Mouse (Mus musculus): ENCODE results near the gene Ptpro. TPM values are rescaled to one million over a fixed set of nuclear protein-coding genes. Genes with fewer than 3 reads are reported as not detected.

Gene Ptpro
- polyA plus RNA-seq, 1 experiment: 5.5 TPM

GRCm38 (mm10) chr6:137286376-137286775, 34.3 kb downstream of the Ptpro start:
- WGBS: 80% methylated on average over 6 of the region's 6 CpGs

DNA sequence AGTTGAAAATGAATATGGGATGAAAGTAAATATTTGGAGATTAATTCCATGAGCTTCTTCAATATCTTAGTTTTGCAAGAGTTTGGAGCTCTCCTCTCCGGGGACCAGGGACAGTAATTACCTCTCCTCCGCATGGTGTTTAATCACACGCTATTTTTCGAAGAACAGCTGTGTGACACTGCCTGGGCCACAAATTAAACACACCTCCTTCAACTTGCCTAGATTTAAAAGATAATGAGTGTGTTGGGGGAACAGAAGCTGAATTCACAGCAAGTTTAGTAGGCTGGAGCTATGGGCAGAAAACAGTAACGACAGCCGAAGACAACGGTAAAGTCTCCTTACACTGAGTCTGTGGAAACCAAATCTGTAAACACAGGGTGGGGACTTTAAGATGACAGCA, 35.7 kb downstream of the Ptpro start:
- DNase-seq: no peak
- WGBS: 77% methylated on average over 7 of the region's 7 CpGs
- no peaks in the 10 kb centered on the region for H3K4me1 ChIP-seq (ENCODE audit: control insufficient read depth, insufficient read depth, low read length)
- TF ChIP-seq POLR2A (IDR thresholded peaks at IDR 0.05; ENCODE audit: borderline replicate concordance, extremely low read depth, low read depth, low read length) (no peak), CTCF (IDR thresholded peaks at IDR 0.05; ENCODE audit: insufficient read depth, low read length) (no peak)
- no peak overlapping the region for H3K4me3 ChIP-seq (replicated peaks; ENCODE audit: extremely low read depth, low read depth, low read length)

More at GRCm38 (mm10) chr6:137286376-137286775, 34.3 kb downstream of the Ptpro start:
- Histone ChIP-seq H3K4me1 (ENCODE audit: control insufficient read depth, insufficient read depth, low read length) (no peaks in the 10 kb centered on the region), H3K4me3 (replicated peaks; ENCODE audit: extremely low read depth, low read depth, low read length) (no peak overlapping the region)
- TF ChIP-seq POLR2A (IDR thresholded peaks at IDR 0.05; ENCODE audit: borderline replicate concordance, extremely low read depth, low read depth, low read length): no peak
- TF ChIP-seq CTCF (IDR thresholded peaks at IDR 0.05; ENCODE audit: insufficient read depth, low read length): no peak
- DNase-seq: no peak

DNA sequence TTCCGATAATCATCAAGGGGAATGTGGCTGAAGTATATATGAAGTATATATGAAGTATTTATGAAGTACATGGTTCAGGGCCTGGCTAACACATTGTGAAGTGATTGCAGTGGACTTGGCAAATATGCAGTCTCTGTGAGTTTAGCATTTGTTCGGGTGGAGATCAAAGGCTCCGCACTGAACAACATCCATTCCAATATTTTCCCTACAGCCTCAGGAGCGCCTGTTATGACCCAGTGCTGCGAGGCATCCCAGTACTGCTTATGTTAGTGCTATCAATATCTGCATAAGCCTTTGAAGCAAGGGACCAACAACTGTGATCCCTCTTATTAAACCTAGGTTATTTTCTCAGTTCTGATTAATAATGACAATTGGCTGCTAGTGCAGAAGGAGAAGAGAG, 36.1 kb downstream of the Ptpro start:
- no peak for DNase-seq
- TF ChIP-seq POLR2A (IDR thresholded peaks at IDR 0.05; ENCODE audit: borderline replicate concordance, extremely low read depth, low read depth, low read length): no peak
- TF ChIP-seq CTCF (IDR thresholded peaks at IDR 0.05; ENCODE audit: insufficient read depth, low read length): no peak
- 69% methylated on average over 5 of the region's 5 CpGs for WGBS
- Histone ChIP-seq H3K4me3 (replicated peaks; ENCODE audit: extremely low read depth, low read depth, low read length) (no peak overlapping the region), H3K4me1 (ENCODE audit: control insufficient read depth, insufficient read depth, low read length) (no peaks in the 10 kb centered on the region)

GRCm38 (mm10) chr6:137292421-137292820, 40.3 kb downstream of the Ptpro start:
- WGBS: 59% methylated on average over 2 of the region's 2 CpGs
- no peak overlapping the region for H3K4me3 ChIP-seq (replicated peaks; ENCODE audit: extremely low read depth, low read depth, low read length)
- TF ChIP-seq POLR2A (IDR thresholded peaks at IDR 0.05; ENCODE audit: borderline replicate concordance, extremely low read depth, low read depth, low read length): no peak
- no peak for TF ChIP-seq CTCF (IDR thresholded peaks at IDR 0.05; ENCODE audit: insufficient read depth, low read length)
- no peak for DNase-seq
- no peaks in the 10 kb centered on the region for H3K4me1 ChIP-seq (ENCODE audit: control insufficient read depth, insufficient read depth, low read length)

DNA sequence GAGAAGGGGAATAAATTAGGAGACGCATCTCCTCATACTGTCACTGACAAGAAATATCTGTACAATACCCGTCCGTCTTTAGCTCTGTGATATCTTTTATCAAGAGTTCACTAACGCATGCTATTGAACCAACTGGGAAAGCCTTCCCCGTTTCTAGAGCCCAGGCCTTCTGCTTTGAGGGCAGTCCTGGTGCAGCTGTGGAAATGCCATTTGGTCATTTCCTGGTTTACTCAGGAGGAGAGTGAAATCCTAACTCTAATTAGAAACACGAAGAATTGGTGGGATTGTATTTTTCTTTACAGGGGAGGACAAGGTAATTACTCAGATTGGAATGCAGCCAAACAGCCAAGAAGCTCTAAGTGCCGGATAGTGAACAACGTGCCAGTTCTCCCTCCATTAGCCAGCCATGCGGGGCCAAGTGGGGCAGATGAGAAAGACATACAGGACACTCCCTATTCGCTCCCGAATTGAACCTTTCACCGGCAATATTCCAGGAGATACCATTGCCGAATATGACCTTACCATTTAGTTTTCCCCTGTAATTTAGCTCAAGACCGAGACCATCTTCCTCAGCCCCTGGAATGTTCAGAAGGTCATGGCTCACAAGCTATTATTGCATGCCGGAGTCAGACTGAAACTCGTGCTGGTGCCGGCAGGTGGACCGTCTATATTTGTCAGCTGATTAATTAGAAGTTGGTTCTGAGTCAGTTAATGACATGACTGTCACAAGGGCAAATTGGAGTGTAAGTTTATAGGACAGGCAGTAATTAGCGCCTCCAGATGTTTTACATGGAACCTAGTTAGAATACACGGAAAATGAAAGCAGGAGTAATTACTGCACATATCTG, 43.1 kb downstream of the Ptpro start:
- DNase-seq: no peak
- Histone ChIP-seq H3K4me1 (ENCODE audit: control insufficient read depth, insufficient read depth, low read length) (no peaks in the 10 kb centered on the region), H3K4me3 (replicated peaks; ENCODE audit: extremely low read depth, low read depth, low read length) (no peak overlapping the region)
- WGBS: 71% methylated on average over 20 of the region's 20 CpGs
- no peak for TF ChIP-seq CTCF (IDR thresholded peaks at IDR 0.05; ENCODE audit: insufficient read depth, low read length)
- TF ChIP-seq POLR2A (IDR thresholded peaks at IDR 0.05; ENCODE audit: borderline replicate concordance, extremely low read depth, low read depth, low read length): no peak

- TF ChIP-seq POLR2A (IDR thresholded peaks at IDR 0.05; ENCODE audit: borderline replicate concordance, extremely low read depth, low read depth, low read length): no peak
- no peak for TF ChIP-seq CTCF (IDR thresholded peaks at IDR 0.05; ENCODE audit: insufficient read depth, low read length)
- no peak for DNase-seq
- Histone ChIP-seq H3K4me3 (replicated peaks; ENCODE audit: extremely low read depth, low read depth, low read length) (no peak overlapping the region), H3K4me1 (ENCODE audit: control insufficient read depth, insufficient read depth, low read length) (no peaks in the 10 kb centered on the region)
- 73% methylated on average over 4 of the region's 4 CpGs for WGBS
Observed at GRCm38 (mm10) chr6:137302561-137302960, 50.4 kb downstream of the Ptpro start.

GRCm38 (mm10) chr6:137303824-137304223, 51.7 kb downstream of the Ptpro start:
- no peak for DNase-seq
- WGBS: 81% methylated on average over 2 of the region's 2 CpGs

GRCm38 (mm10) chr6:137315265-137315664, 63.1 kb downstream of the Ptpro start:
- TF ChIP-seq POLR2A (IDR thresholded peaks at IDR 0.05; ENCODE audit: borderline replicate concordance, extremely low read depth, low read depth, low read length) (no peak), CTCF (IDR thresholded peaks at IDR 0.05; ENCODE audit: insufficient read depth, low read length) (no peak)
- Histone ChIP-seq H3K4me1 (ENCODE audit: control insufficient read depth, insufficient read depth, low read length) (no peaks in the 10 kb centered on the region), H3K4me3 (replicated peaks; ENCODE audit: extremely low read depth, low read depth, low read length) (no peak overlapping the region)
- no peak for DNase-seq
- WGBS: 25% methylated on average over 4 of the region's 4 CpGs

More at GRCm38 (mm10) chr6:137303824-137304223, 51.7 kb downstream of the Ptpro start:
- Histone ChIP-seq H3K4me3 (replicated peaks; ENCODE audit: extremely low read depth, low read depth, low read length) (no peak overlapping the region), H3K4me1 (ENCODE audit: control insufficient read depth, insufficient read depth, low read length) (no peaks in the 10 kb centered on the region)
- TF ChIP-seq CTCF (IDR thresholded peaks at IDR 0.05; ENCODE audit: insufficient read depth, low read length) (no peak), POLR2A (IDR thresholded peaks at IDR 0.05; ENCODE audit: borderline replicate concordance, extremely low read depth, low read depth, low read length) (no peak)

DNA sequence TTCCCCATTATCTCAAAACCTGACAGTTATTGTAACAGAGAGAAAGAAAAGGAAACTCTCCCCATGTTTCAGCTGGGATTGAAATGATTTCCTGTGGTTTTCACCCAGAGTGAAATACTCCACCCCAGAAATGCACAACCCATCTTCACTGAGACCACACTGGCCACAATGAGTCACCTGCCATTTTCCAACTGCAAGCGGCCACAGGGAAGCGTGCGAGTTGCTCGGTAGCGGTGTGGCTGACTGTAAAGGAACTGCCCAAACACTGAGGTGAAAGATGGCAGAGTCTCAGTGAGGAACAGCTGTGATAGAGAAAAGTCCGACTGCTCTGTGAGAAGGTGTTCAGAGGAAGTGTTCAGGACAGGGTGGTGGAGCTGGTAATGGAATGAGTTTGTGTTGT, 64.2 kb downstream of the Ptpro start:
- 73% methylated on average over 6 of the region's 6 CpGs for WGBS
- TF ChIP-seq POLR2A (IDR thresholded peaks at IDR 0.05; ENCODE audit: borderline replicate concordance, extremely low read depth, low read depth, low read length) (no peak), CTCF (IDR thresholded peaks at IDR 0.05; ENCODE audit: insufficient read depth, low read length) (no peak)

DNA sequence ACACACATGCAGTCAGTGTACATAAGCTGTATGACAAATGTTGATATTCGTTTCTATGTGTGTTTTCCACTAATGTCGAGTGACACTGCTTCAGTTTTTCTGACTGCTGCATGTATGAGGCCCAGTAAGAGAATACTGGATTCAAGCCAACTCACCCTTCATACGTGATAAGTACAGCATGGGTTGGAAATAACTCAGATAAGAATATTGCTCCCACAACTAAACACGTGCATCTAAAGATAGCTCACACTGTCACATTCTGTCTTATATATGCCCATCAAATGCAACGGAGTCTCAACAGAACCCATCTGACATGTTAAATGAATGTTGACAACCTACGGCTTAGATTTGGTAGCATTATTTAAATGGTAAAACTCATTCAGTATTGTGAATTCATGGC, 65.4 kb downstream of the Ptpro start:
- no peak overlapping the region for H3K4me3 ChIP-seq (replicated peaks; ENCODE audit: extremely low read depth, low read depth, low read length)
- DNase-seq: no peak
- WGBS: 67% methylated on average over 6 of the region's 6 CpGs
- H3K4me1 ChIP-seq (ENCODE audit: control insufficient read depth, insufficient read depth, low read length): no peaks in the 10 kb centered on the region
- TF ChIP-seq CTCF (IDR thresholded peaks at IDR 0.05; ENCODE audit: insufficient read depth, low read length) (no peak), POLR2A (IDR thresholded peaks at IDR 0.05; ENCODE audit: borderline replicate concordance, extremely low read depth, low read depth, low read length) (no peak)

More for the DNA sequence above, 64.2 kb downstream of the Ptpro start:
- no peak for DNase-seq
- H3K4me3 ChIP-seq (replicated peaks; ENCODE audit: extremely low read depth, low read depth, low read length): no peak overlapping the region
- H3K4me1 ChIP-seq (ENCODE audit: control insufficient read depth, insufficient read depth, low read length): no peaks in the 10 kb centered on the region
